32 mouse cellular contexts compared by ENCODE assay signal in the genomic region with DNA sequence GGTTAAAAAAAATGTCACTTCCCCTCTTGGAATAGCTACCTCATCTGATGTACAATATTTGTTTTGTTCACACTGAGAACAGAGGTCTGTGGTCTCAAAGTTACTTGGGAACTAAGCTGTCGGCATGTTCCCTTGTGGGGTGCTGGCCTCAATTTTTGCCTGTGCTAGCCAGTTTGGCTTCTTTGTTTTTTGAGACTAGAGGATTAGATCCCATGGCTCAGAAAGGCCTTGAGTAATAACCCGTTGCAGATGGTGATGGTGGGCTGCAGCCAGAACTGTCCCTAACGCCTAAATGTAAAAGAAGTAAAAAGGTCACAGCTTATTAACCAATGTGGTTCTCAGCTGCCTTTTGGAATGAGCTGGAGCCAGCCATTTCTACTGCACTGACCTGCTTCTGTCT. TPM values are rescaled to one million over a fixed set of nuclear protein-coding genes. Genes with fewer than 3 reads are reported as not detected.
A peak's percentile ranks its signal among the peaks of the same experiment; 100 is the strongest.
DNase-seq lines count a peak whose midpoint lies in the region; ATAC-seq and TF ChIP-seq lines count a peak whose summit lies in the region.
"Had no signal": no experiment of that assay in that cellular context is flagged by ENCODE, and none has a peak within 500 bp of the region (broad histone marks: within the 10 kb centered on the region; RNA-seq: fewer than 3 reads in every experiment).

No protein-coding gene starts in this region.

- peaks cover 22% of the 10 kb centered on the region for H3K4me1 ChIP-seq in heart, embryonic 12.5 days (replicated peaks)
- H3K4me1 ChIP-seq: midbrain, embryonic 13.5 days; neural tube, embryonic 15.5 days had no signal

- 91% methylated on average over 3 of the region's 3 CpGs for WGBS in heart, embryonic 12.5 days

- no peak overlapping the region for H3K9ac ChIP-seq in heart, embryonic 12.5 days
- H3K9ac ChIP-seq: forebrain, embryonic 15.5 days; hindbrain, embryonic 13.5 days; liver, embryonic 14.5 days; midbrain, embryonic 13.5 days; neural tube, embryonic 15.5 days had no signal

- no peak for TF ChIP-seq CTCF in gastrocnemius, adult 2 months (IDR thresholded peaks at IDR 0.05)

- intact Hi-C loops in gastrocnemius, adult 2 months (cut with DNase I), result no loop called here

- H3K36me3 ChIP-seq in heart, embryonic 12.5 days, result peaks cover 72% of the 10 kb centered on the region
- H3K36me3 ChIP-seq: forebrain, embryonic 10.5 days had no signal

- no peak overlapping the region for H3K4me2 ChIP-seq in heart, embryonic 12.5 days
- H3K4me2 ChIP-seq: forebrain, embryonic 15.5 days; hindbrain, embryonic 13.5 days; midbrain, embryonic 13.5 days; neural tube, embryonic 15.5 days had no signal

- peak; percentile 55 for DNase-seq in gastrocnemius, adult 2 months
- DNase-seq in gastrocnemius, postnatal 4 days (ENCODE audit: low spot score in 2 of 2), result no peak
- DNase-seq in heart, adult 9 months (ENCODE audit: low spot score in 2 of 2), result peak; percentile 60 to 68
- peak; percentile 59 for DNase-seq in gastrocnemius, postnatal 25 days
- DNase-seq in urinary bladder, postnatal 25 days (ENCODE audit: low spot score), result no peak
- no peak for DNase-seq in layer of hippocampus, adult 9-11 months
- DNase-seq: adrenal gland, postnatal 14 days; cerebellum, adult 11 months; cerebellum, adult 9-10 months; cerebellum, postnatal 36 days; kidney, adult 8-10 months; kidney, postnatal 4 days; layer of hippocampus, postnatal 36 days; liver; lung, adult 2 months; lung, postnatal 10 days; retina, postnatal 1 day; right cerebral cortex, postnatal 14 days; thymus, postnatal 14 days had no signal

- no peak for ATAC-seq in heart, embryonic 12.5 days (ENCODE audit: insufficient number of reproducible peaks, low FRiP score)
- ATAC-seq: forebrain, embryonic 15.5 days; intestine, embryonic 16.5 days; midbrain, embryonic 13.5 days; Patski had no signal

- no peaks in the 10 kb centered on the region for H3K27me3 ChIP-seq in heart, embryonic 12.5 days (replicated peaks)
- H3K27me3 ChIP-seq: forebrain, embryonic 15.5 days; hindbrain, embryonic 13.5 days; midbrain, embryonic 13.5 days; neural tube, embryonic 15.5 days; Patski had no signal

- no peak overlapping the region for H3K4me3 ChIP-seq in gastrocnemius, adult 2 months
- H3K4me3 ChIP-seq in heart, embryonic 12.5 days, result no peak overlapping the region
- H3K4me3 ChIP-seq: forebrain, embryonic 10.5 days; forebrain, embryonic 15.5 days; hindbrain, embryonic 13.5 days; midbrain, embryonic 13.5 days; neural tube, embryonic 15.5 days had no signal

- no peaks in the 10 kb centered on the region for H3K9me3 ChIP-seq in heart, embryonic 12.5 days (replicated peaks)
- H3K9me3 ChIP-seq: forebrain, embryonic 10.5 days; forebrain, embryonic 15.5 days; hindbrain, embryonic 13.5 days; midbrain, embryonic 13.5 days; neural tube, embryonic 15.5 days had no signal

- 0 out of 2 replicates have a peak overlapping the region, but pooled peaks have one; percentile 3 for H3K27ac ChIP-seq in gastrocnemius, adult 2 months
- no peak overlapping the region for H3K27ac ChIP-seq in heart, embryonic 12.5 days (ENCODE audit: poor library complexity, severe bottlenecking)
- H3K27ac ChIP-seq: forebrain, embryonic 10.5 days; forebrain, embryonic 15.5 days; hindbrain, embryonic 13.5 days; kidney, postnatal 0 days; liver, embryonic 14.5 days; midbrain, embryonic 13.5 days; neural tube, embryonic 15.5 days had no signal

RNA-seq across cellular contexts. Expression of a gene that starts 53.1 kb away (rescaled TPM):
- not detected for total RNA-seq in gastrocnemius, adult 2 months (2021)
- total RNA-seq in gastrocnemius, postnatal 4 days (2021), result under 1 TPM; 0.13 to 0.32 TPM
- polyA plus RNA-seq in heart, embryonic 12.5 days (2016; fragmentation: Nextera tagmentation; extraction: Ambion mirVana), result 21.7 and 22.9 TPM in 2 replicates
- total RNA-seq in gastrocnemius, postnatal 25 days (2021), result not detected
- total RNA-seq: adrenal gland, postnatal 14 days; megakaryocyte-erythroid progenitor cell, adult 5-6 weeks; MEL had no signal
- polyA plus RNA-seq: macrophage, Patski had no signal

RNA-seq across cellular contexts. Expression of a gene that starts 57.4 kb away (rescaled TPM):
- 1 to 10 TPM; 3.0 to 3.7 TPM for total RNA-seq in gastrocnemius, adult 2 months (2021)
- 10 to 100 TPM; 48.3 to 56.3 TPM for total RNA-seq in gastrocnemius, postnatal 4 days (2021)
- 44.2 and 48.3 TPM in 2 replicates for polyA plus RNA-seq in heart, embryonic 12.5 days (2016; fragmentation: Nextera tagmentation; extraction: Ambion mirVana)
- total RNA-seq in gastrocnemius, postnatal 25 days (2021), result 1 to 10 TPM; 4.9 to 8.0 TPM

Comparison
In these comparisons a context has a peak if more than half of its experiments do, and no peak if none do; other contexts are left out.
1. DNase-seq: peak in gastrocnemius, adult 2 months (single experiment), heart, adult 9 months (2 of 2) and gastrocnemius, postnatal 25 days (single experiment); none in gastrocnemius, postnatal 4 days (0 of 2), urinary bladder, postnatal 25 days (single experiment) and layer of hippocampus, adult 9-11 months (single experiment).
2. RNA of a gene that starts 57.4 kb away (total RNA-seq): 48.3 to 56.3 TPM in gastrocnemius, postnatal 4 days; 4.9 to 8.0 TPM in gastrocnemius, postnatal 25 days and 3.0 to 3.7 TPM in gastrocnemius, adult 2 months; every median in the first group is over 4 times any median in the second.